Mouse (Mus musculus) cerebellum, adult 2 months (tissue): ENCODE measurements around the gene Pibf1.

Experiments
- CTCF ChIP-seq: fragments of 200-500 bp; IDR thresholded peaks from 2 replicates; pipeline ENCODE4 v1.5.1; 2011; ENCODE audit warnings: low read depth, mild to moderate bottlenecking, control low read depth, low read length, moderate library complexity, borderline replicate concordance; ENCODE audit not compliant: insufficient read depth
- POLR2A ChIP-seq: fragments of 200-500 bp; IDR thresholded peaks from 2 replicates; pipeline ENCODE4 v1.6.1; 2011; ENCODE audit warnings: low read length, control low read depth, borderline replicate concordance; ENCODE audit not compliant: insufficient read depth

GRCm38 (mm10) chr14:99263816-99264215 lies 164.6 kb downstream of the Pibf1 start:
- TF ChIP-seq CTCF (no peak), POLR2A (no peak)
